Mouse (Mus musculus) effector memory CD4-positive, alpha-beta T cell, adult 7 months (primary cell): ENCODE measurements around the gene Olfr963. TPM values are rescaled to one million over a fixed set of nuclear protein-coding genes. Genes with fewer than 3 reads are reported as not detected.

Experiments
- polyA plus RNA-seq: library from polyadenylated mRNA; unstranded; fragments of 100-300 nt; shearing (Covaris generic); gene quantifications from one replicate; pipeline ENCODE4 v1.2.1, GENCODE M21; 2017

The Olfr963 gene
- not detected for polyA plus RNA-seq

GRCm38 (mm10) chr9:39666905-39667304 lies at the start of gene Olfr963:
TSS of gene Olfr963 (plus strand) at chr9:39667205.

GRCm38 (mm10) chr9:39621073-39621472 lies 45.9 kb upstream of the Olfr963 start, which contains the start of gene Olfr960:
TSS of gene Olfr960 (plus strand) at chr9:39621373.

GRCm38 (mm10) chr9:39644785-39645184 lies 22.2 kb upstream of the Olfr963 start, which contains the start of gene Olfr961:
TSS of gene Olfr961 (plus strand) at chr9:39645085.

GRCm38 (mm10) chr9:39707017-39707416 lies 40.0 kb downstream of the Olfr963 start, which contains the start of gene Olfr149:
TSS of gene Olfr149 (minus strand) at chr9:39707117.

GRCm38 (mm10) chr9:39711053-39711452 lies 44.0 kb downstream of the Olfr963 start, which contains the start of gene Olfr965:
TSS of gene Olfr965 (plus strand) at chr9:39711353.

Other genes starting within 250 kb of the Olfr963 start
- not detected for gene Olfr952, start 240.1 kb upstream of the Olfr963 start, polyA plus RNA-seq
- gene Olfr954, start 210.5 kb upstream of the Olfr963 start, polyA plus RNA-seq, result not detected
- gene Olfr955, start 195.3 kb upstream of the Olfr963 start, polyA plus RNA-seq, result not detected
- not detected for gene Olfr44, start 173.2 kb upstream of the Olfr963 start, polyA plus RNA-seq
- gene Olfr957, start 151.4 kb upstream of the Olfr963 start, polyA plus RNA-seq, result not detected
- 0.27 TPM for gene Olfr958, start 113.2 kb upstream of the Olfr963 start, polyA plus RNA-seq
- gene Olfr959, start 91.6 kb upstream of the Olfr963 start, polyA plus RNA-seq, result not detected
- gene AW551984, start 62.8 kb upstream of the Olfr963 start, polyA plus RNA-seq, result 0.41 TPM
- 0.22 TPM for gene Olfr148, start 56.5 kb upstream of the Olfr963 start, polyA plus RNA-seq
- not detected for gene Olfr960, start 45.8 kb upstream of the Olfr963 start, polyA plus RNA-seq
- 0.51 TPM for gene Olfr961, start 22.1 kb upstream of the Olfr963 start, polyA plus RNA-seq
- gene Olfr149, start 39.9 kb downstream of the Olfr963 start, polyA plus RNA-seq, result not detected
- not detected for gene Olfr965, start 44.1 kb downstream of the Olfr963 start, polyA plus RNA-seq
- gene Olfr150, start 63.8 kb downstream of the Olfr963 start, polyA plus RNA-seq, result 0.52 TPM
- gene Olfr967, start 79.0 kb downstream of the Olfr963 start, polyA plus RNA-seq, result not detected
- gene Olfr968, start 116.0 kb downstream of the Olfr963 start, polyA plus RNA-seq, result not detected
- 0.55 TPM for gene Olfr969, start 123.7 kb downstream of the Olfr963 start, polyA plus RNA-seq
- not detected for gene Olfr970, start 141.7 kb downstream of the Olfr963 start, polyA plus RNA-seq
- not detected for gene Olfr971, start 169.7 kb downstream of the Olfr963 start, polyA plus RNA-seq
- not detected for gene Olfr972, start 199.2 kb downstream of the Olfr963 start, polyA plus RNA-seq
- not detected for gene Olfr229, start 240.1 kb downstream of the Olfr963 start, polyA plus RNA-seq